Mouse (Mus musculus): ENCODE results near the gene Sall4. TPM values are rescaled to one million over a fixed set of nuclear protein-coding genes. Genes with fewer than 3 reads are reported as not detected.

The Sall4 gene
- polyA plus RNA-seq, 1 experiment from 2014 or later, result 37.2 TPM

GRCm38 (mm10) chr2:168721313-168721712 is 46.4 kb downstream of the Sall4 start:
- no peak overlapping the region for H3K4me2 ChIP-seq
- peaks cover 9% of the 10 kb centered on the region for H3K4me1 ChIP-seq (ENCODE audit: control insufficient read depth, insufficient read depth, low read length)
- ATAC-seq (ENCODE audit: low FRiP score) (no peak), DNase-seq (ENCODE audit: low spot score, missing footprints) (no peak)
- no peaks in the 10 kb centered on the region for H3K36me3 ChIP-seq (ENCODE audit: control insufficient read depth, insufficient read depth, low read length)
- no peaks in the 10 kb centered on the region for H3K27me3 ChIP-seq (ENCODE audit: control insufficient read depth, insufficient read depth, low read length)
- H3K27ac ChIP-seq (ENCODE audit: low read depth, low read length), result no peak overlapping the region
- WGBS, result 91% methylated on average over 14 of the region's 14 CpGs
- H3K9me3 ChIP-seq (ENCODE audit: control insufficient read depth, low read length), result no peaks in the 10 kb centered on the region
- H3K4me3 ChIP-seq (ENCODE audit: low read depth, low read length), result no peak overlapping the region
- no peak overlapping the region for H3K9ac ChIP-seq (ENCODE audit: low read length)

- Histone ChIP-seq H3K9ac (ENCODE audit: low read length) (no peak overlapping the region), H3K36me3 (ENCODE audit: control insufficient read depth, insufficient read depth, low read length) (no peaks in the 10 kb centered on the region), H3K9me3 (ENCODE audit: control insufficient read depth, low read length) (no peaks in the 10 kb centered on the region), H3K27ac (ENCODE audit: low read depth, low read length) (no peak overlapping the region), H3K4me3 (ENCODE audit: low read depth, low read length) (no peak overlapping the region), H3K4me1 (ENCODE audit: control insufficient read depth, insufficient read depth, low read length) (peaks cover 4% of the 10 kb centered on the region), H3K4me2 (no peak overlapping the region), H3K27me3 (ENCODE audit: control insufficient read depth, insufficient read depth, low read length) (no peaks in the 10 kb centered on the region)
- ATAC-seq (ENCODE audit: low FRiP score) (no peak), DNase-seq (ENCODE audit: low spot score, missing footprints) (no peak)
- 67% methylated on average over 4 of the region's 4 CpGs for WGBS
These were observed 48.0 kb downstream of the Sall4 start for GRCm38 (mm10) chr2:168719742-168720141.

- no peaks in the 10 kb centered on the region for H3K36me3 ChIP-seq (ENCODE audit: control insufficient read depth, insufficient read depth, low read length)
- H3K27ac ChIP-seq (ENCODE audit: low read depth, low read length), result no peak overlapping the region
- H3K9me3 ChIP-seq (ENCODE audit: control insufficient read depth, low read length), result no peaks in the 10 kb centered on the region
- H3K9ac ChIP-seq (ENCODE audit: low read length), result no peak overlapping the region
- ATAC-seq (ENCODE audit: low FRiP score) (no peak), DNase-seq (ENCODE audit: low spot score, missing footprints) (no peak)
- no peak overlapping the region for H3K4me3 ChIP-seq (ENCODE audit: low read depth, low read length)
- 83% methylated on average over 10 of the region's 10 CpGs for WGBS
- H3K4me2 ChIP-seq, result no peak overlapping the region
- peaks cover 4% of the 10 kb centered on the region for H3K4me1 ChIP-seq (ENCODE audit: control insufficient read depth, insufficient read depth, low read length)
- H3K27me3 ChIP-seq (ENCODE audit: control insufficient read depth, insufficient read depth, low read length), result no peaks in the 10 kb centered on the region
These were observed 49.0 kb downstream of the Sall4 start for GRCm38 (mm10) chr2:168718735-168719134.

- Histone ChIP-seq H3K27me3 (ENCODE audit: control insufficient read depth, insufficient read depth, low read length) (no peaks in the 10 kb centered on the region), H3K27ac (ENCODE audit: low read depth, low read length) (no peak overlapping the region), H3K36me3 (ENCODE audit: control insufficient read depth, insufficient read depth, low read length) (no peaks in the 10 kb centered on the region), H3K4me2 (no peak overlapping the region), H3K4me1 (ENCODE audit: control insufficient read depth, insufficient read depth, low read length) (peaks cover 4% of the 10 kb centered on the region), H3K9me3 (ENCODE audit: control insufficient read depth, low read length) (no peaks in the 10 kb centered on the region), H3K4me3 (ENCODE audit: low read depth, low read length) (no peak overlapping the region), H3K9ac (ENCODE audit: low read length) (no peak overlapping the region)
- DNase-seq (ENCODE audit: low spot score, missing footprints) (no peak), ATAC-seq (ENCODE audit: low FRiP score) (no peak)
- WGBS, result 86% methylated on average over 2 of the region's 2 CpGs
These were observed 49.5 kb downstream of the Sall4 start for GRCm38 (mm10) chr2:168718267-168718666.

GRCm38 (mm10) chr2:168712199-168713176 is 55.3 kb downstream of the Sall4 start:
- Histone ChIP-seq H3K27ac (ENCODE audit: low read depth, low read length) (no peak overlapping the region), H3K9me3 (ENCODE audit: control insufficient read depth, low read length) (no peaks in the 10 kb centered on the region), H3K4me2 (no peak overlapping the region), H3K27me3 (ENCODE audit: control insufficient read depth, insufficient read depth, low read length) (no peaks in the 10 kb centered on the region), H3K4me1 (ENCODE audit: control insufficient read depth, insufficient read depth, low read length) (no peaks in the 10 kb centered on the region), H3K9ac (ENCODE audit: low read length) (no peak overlapping the region; the same call in 1 of the 2 replicates), H3K36me3 (ENCODE audit: control insufficient read depth, insufficient read depth, low read length) (no peaks in the 10 kb centered on the region), H3K4me3 (ENCODE audit: low read depth, low read length) (no peak overlapping the region)
- no peak for DNase-seq (ENCODE audit: low spot score, missing footprints)
- 83% methylated on average over 20 of the region's 20 CpGs for whole genome bisulfite sequencing
- no peak for ATAC-seq (ENCODE audit: low FRiP score)

GRCm38 (mm10) chr2:168710979-168711378 is 56.8 kb downstream of the Sall4 start:
- WGBS, result 73% methylated on average over 3 of the region's 3 CpGs
- H3K9ac ChIP-seq (ENCODE audit: low read length), result no peak overlapping the region
- DNase-seq (ENCODE audit: low spot score, missing footprints), result no peak
- H3K27ac ChIP-seq (ENCODE audit: low read depth, low read length), result no peak overlapping the region
- no peak overlapping the region for H3K4me2 ChIP-seq
- no peaks in the 10 kb centered on the region; the same call in 1 of the 2 replicates for H3K36me3 ChIP-seq (ENCODE audit: control insufficient read depth, insufficient read depth, low read length)
- ATAC-seq (ENCODE audit: low FRiP score), result no peak; the same call in 1 of the 2 replicates
- no peaks in the 10 kb centered on the region for H3K4me1 ChIP-seq (ENCODE audit: control insufficient read depth, insufficient read depth, low read length)
- H3K4me3 ChIP-seq (ENCODE audit: low read depth, low read length), result no peak overlapping the region
- no peaks in the 10 kb centered on the region for H3K27me3 ChIP-seq (ENCODE audit: control insufficient read depth, insufficient read depth, low read length)
- no peaks in the 10 kb centered on the region for H3K9me3 ChIP-seq (ENCODE audit: control insufficient read depth, low read length)

GRCm38 (mm10) chr2:168707766-168708165 is 60.0 kb downstream of the Sall4 start:
- Histone ChIP-seq H3K4me3 (ENCODE audit: low read depth, low read length) (no peak overlapping the region), H3K4me1 (ENCODE audit: control insufficient read depth, insufficient read depth, low read length) (no peaks in the 10 kb centered on the region), H3K27ac (ENCODE audit: low read depth, low read length) (no peak overlapping the region), H3K4me2 (no peak overlapping the region), H3K9ac (ENCODE audit: low read length) (no peak overlapping the region), H3K36me3 (ENCODE audit: control insufficient read depth, insufficient read depth, low read length) (no peaks in the 10 kb centered on the region; the same call in 1 of the 2 replicates), H3K9me3 (ENCODE audit: control insufficient read depth, low read length) (no peaks in the 10 kb centered on the region), H3K27me3 (ENCODE audit: control insufficient read depth, insufficient read depth, low read length) (no peaks in the 10 kb centered on the region)
- DNase-seq (ENCODE audit: low spot score, missing footprints) (no peak), ATAC-seq (ENCODE audit: low FRiP score) (no peak)
- 48% methylated on average over 9 of the region's 9 CpGs for WGBS

- Histone ChIP-seq H3K4me2 (no peak overlapping the region), H3K9me3 (ENCODE audit: control insufficient read depth, low read length) (no peaks in the 10 kb centered on the region), H3K27me3 (ENCODE audit: control insufficient read depth, insufficient read depth, low read length) (no peaks in the 10 kb centered on the region), H3K9ac (ENCODE audit: low read length) (no peak overlapping the region), H3K27ac (ENCODE audit: low read depth, low read length) (0 out of 2 replicates have a peak overlapping the region, but pooled peaks have one; percentile 4), H3K36me3 (ENCODE audit: control insufficient read depth, insufficient read depth, low read length) (peaks cover 4% of the 10 kb centered on the region; the same call in 1 of the 2 replicates), H3K4me1 (ENCODE audit: control insufficient read depth, insufficient read depth, low read length) (no peaks in the 10 kb centered on the region), H3K4me3 (ENCODE audit: low read depth, low read length) (no peak overlapping the region)
- 0 out of 2 replicates have a peak, but pooled peaks have one; percentile 27 for ATAC-seq (ENCODE audit: low FRiP score)
- WGBS, result 35% methylated on average over 13 of the region's 13 CpGs
- DNase-seq (ENCODE audit: low spot score, missing footprints), result no peak
These were observed 65.5 kb downstream of the Sall4 start for GRCm38 (mm10) chr2:168702266-168702665.

Measured in midbrain, embryonic 11.5 days (tissue).